Mouse (Mus musculus): ENCODE measurements at regions not wholly inside any gene's neighbourhood (a gene's known extent, or its start where the extent isn't known, plus 50 kb on each side); places are given as distances from the start of the nearest gene placed in this dataset.

GRCm38 (mm10) chr6:35608336-35608735 lies 68.6 kb upstream of the Mtpn start:
- DNase-seq (ENCODE audit: inconsistent ontology term): no peak

GRCm38 (mm10) chr6:35605100-35605499 lies 65.4 kb upstream of the Mtpn start:
- peak; percentile 40 for DNase-seq (ENCODE audit: inconsistent ontology term)

- DNase-seq (ENCODE audit: inconsistent ontology term): no peak
These were observed 61.7 kb upstream of the Mtpn start for GRCm38 (mm10) chr6:35601373-35601772.

- no peak for DNase-seq (ENCODE audit: inconsistent ontology term)
These were observed 60.2 kb upstream of the Mtpn start for GRCm38 (mm10) chr6:35599841-35600240.

- no peak for DNase-seq (ENCODE audit: inconsistent ontology term)
These were observed 58.9 kb upstream of the Mtpn start for GRCm38 (mm10) chr6:35598406-35599185.

GRCm38 (mm10) chr6:35595012-35595411 lies 55.3 kb upstream of the Mtpn start:
- DNase-seq (ENCODE audit: inconsistent ontology term): no peak

- peak; percentile 93 for DNase-seq (ENCODE audit: inconsistent ontology term)
These were observed 52.5 kb upstream of the Mtpn start for GRCm38 (mm10) chr6:35592234-35592633.
